Mouse (Mus musculus) kidney, adult 2 months (tissue): Measurements from ENCODE around the gene Psma6. TPM values are rescaled to one million over a fixed set of nuclear protein-coding genes. Genes with fewer than 3 reads are reported as not detected.

Experiments
- DNase-seq: peaks from one replicate; pipeline ENCODE4 v3.0.0; 2021
- H3K27ac ChIP-seq: fragments of 200-500 bp; 2 replicates; pipeline ENCODE4 v1.5.1; 2012; ENCODE audit warnings: low read depth, low read length, control low read depth, inconsistent platforms; ENCODE audit not compliant: insufficient read depth
- H3K27me3 ChIP-seq: fragments of 200-500 bp; replicated peaks from 2 replicates; pipeline ENCODE4 v1.6.1; 2012; ENCODE audit warnings: mild to moderate bottlenecking, moderate library complexity, low read length, inconsistent platforms; ENCODE audit not compliant: control insufficient read depth, insufficient read depth
- H3K36me3 ChIP-seq: fragments of 200-500 bp; 2 replicates; pipeline ENCODE4 v1.6.1; 2012; ENCODE audit warnings: mild to moderate bottlenecking, moderate library complexity, low read length, inconsistent platforms; ENCODE audit not compliant: control insufficient read depth, insufficient read depth
- H3K4me1 ChIP-seq: fragments of 200-500 bp; 2 replicates; pipeline ENCODE4 v1.6.1; 2011; ENCODE audit warnings: low read length; ENCODE audit not compliant: control insufficient read depth, insufficient read depth
- H3K4me3 ChIP-seq: fragments of 200-500 bp; 2 replicates; pipeline ENCODE4 v1.5.1; 2011; ENCODE audit warnings: mild to moderate bottlenecking, low read depth, low read length, control low read depth; ENCODE audit not compliant: insufficient read depth
- CTCF ChIP-seq: fragments of 200-500 bp; conservative IDR thresholded peaks from 2 replicates; pipeline ENCODE4 v1.5.1; 2011; ENCODE audit warnings: low read depth, mild to moderate bottlenecking, control low read depth, low read length, moderate library complexity, mixed read lengths; ENCODE audit not compliant: insufficient read depth, insufficient read length
- POLR2A ChIP-seq: fragments of 200-500 bp; IDR thresholded peaks from one replicate; pipeline ENCODE4 v1.6.1; 2011; ENCODE audit warnings: low read depth, low read length, control low read depth
- WGBS: fragments of 180-500 bp; shearing (Covaris S2); methylation state at CpG from one replicate; pipeline ENCODE4 v1.1.7; 2018; 5-methylcytosine and 5-hydroxymethylcytosine counted together
- polyA plus RNA-seq: library from polyadenylated mRNA; depleted of rRNA; stranded (reverse); fragments of >200 nt; gene quantifications from 2 replicates; pipeline ENCODE4 v1.2.3, GENCODE M21; 2012

Psma6 gene
- polyA plus RNA-seq, 1 experiment, result 80.2 TPM

DNA sequence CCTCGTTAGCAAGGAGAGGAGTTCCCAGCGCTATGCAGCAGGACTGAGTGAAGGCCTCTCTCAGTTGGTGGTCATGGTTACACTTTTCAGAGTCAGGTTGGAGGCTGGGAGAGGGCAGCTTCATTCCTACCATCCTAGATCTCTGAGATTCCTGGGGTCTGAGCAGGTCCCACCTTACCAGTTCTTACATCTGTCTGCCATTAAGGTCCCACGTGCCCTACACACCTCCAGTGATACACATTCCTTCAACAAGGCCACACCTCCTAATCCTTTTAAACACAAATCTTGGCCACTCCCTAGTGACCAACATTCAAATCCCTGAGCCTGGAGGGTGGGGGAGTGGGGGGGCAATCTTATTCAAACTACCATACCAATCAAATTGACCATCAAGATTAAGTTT lies 72.1 kb downstream of the Psma6 start:
- DNase-seq, result no peak
- Histone ChIP-seq H3K4me1 (peaks cover 4% of the 10 kb centered on the region; the same call in 1 of the 2 replicates), H3K36me3 (no peaks in the 10 kb centered on the region), H3K27me3 (no peaks in the 10 kb centered on the region), H3K27ac (no peak overlapping the region), H3K4me3 (no peak overlapping the region)
- TF ChIP-seq CTCF (no peak), POLR2A (no peak)
- 82% methylated on average over 3 of the region's 3 CpGs for WGBS

DNA sequence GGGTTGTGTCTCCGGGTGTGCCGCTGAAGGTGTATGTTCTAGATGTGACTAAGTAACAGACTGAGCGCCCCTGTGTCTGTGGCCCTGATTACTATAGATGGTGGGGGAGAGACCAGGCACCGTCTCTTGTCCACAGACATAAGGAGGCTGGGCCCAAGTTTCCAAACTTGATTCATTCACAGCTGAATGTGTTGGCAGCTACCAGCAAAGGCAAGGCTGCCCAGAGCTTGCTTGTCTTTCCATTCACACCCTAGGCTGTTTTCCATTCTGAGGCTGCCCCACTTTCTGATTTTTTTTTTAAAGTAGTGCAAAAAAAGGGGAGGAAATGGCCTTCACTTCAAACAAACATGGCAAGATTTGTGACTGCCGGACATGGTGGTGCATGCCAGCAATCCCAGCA lies 72.9 kb downstream of the Psma6 start:
- H3K27ac ChIP-seq, result no peak overlapping the region
- no peaks in the 10 kb centered on the region for H3K36me3 ChIP-seq
- H3K4me1 ChIP-seq, result peaks cover 4% of the 10 kb centered on the region; the same call in 1 of the 2 replicates
- no peak for TF ChIP-seq POLR2A
- no peak for TF ChIP-seq CTCF
- no peaks in the 10 kb centered on the region for H3K27me3 ChIP-seq
- no peak for DNase-seq
- no peak overlapping the region for H3K4me3 ChIP-seq
- WGBS, result 89% methylated on average over 5 of the region's 5 CpGs

DNA sequence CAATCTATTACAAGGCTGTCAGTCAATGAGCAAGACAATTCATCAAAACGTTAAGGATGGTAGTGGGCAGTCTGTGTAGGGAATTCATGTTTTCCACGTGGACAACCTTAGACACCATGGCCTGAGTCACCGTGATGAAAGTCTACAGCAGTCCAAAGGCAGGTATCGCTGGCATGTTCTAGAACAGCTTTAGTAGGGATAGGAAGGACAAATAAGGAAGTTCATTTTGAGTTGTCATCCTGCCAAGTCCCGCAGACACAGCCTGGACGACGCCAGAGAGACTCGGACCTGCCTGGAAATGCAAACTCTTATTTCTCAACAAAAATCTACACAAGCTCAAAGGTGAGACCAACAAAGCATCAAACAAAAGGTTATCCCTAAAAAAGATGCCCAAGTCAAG lies 75.7 kb downstream of the Psma6 start:
- WGBS, result 61% methylated on average over 8 of the region's 8 CpGs
- Histone ChIP-seq H3K4me3 (no peak overlapping the region), H3K36me3 (no peaks in the 10 kb centered on the region), H3K27ac (no peak overlapping the region), H3K27me3 (no peaks in the 10 kb centered on the region), H3K4me1 (peaks cover 2% of the 10 kb centered on the region)
- DNase-seq, result peak; percentile 40
- no peak for TF ChIP-seq CTCF
- no peak for TF ChIP-seq POLR2A

DNA sequence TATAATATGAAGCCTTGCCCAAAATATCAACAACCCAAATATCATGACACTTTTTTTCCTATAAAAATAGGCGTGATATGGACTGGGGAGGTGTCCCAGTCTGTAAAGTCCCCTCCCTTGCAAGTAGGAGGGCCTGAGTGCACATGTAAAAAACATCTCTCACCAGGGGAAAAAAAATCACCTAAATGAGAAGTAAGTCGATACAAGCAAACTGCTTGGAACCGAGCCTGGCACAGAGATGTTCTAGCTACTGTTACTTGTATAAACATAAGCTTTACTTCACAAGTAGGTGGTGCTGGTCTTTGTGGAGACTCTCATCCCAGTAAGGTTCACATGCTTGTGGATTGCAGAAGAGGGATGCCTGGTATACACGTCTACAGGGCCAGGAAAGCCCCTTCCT lies 76.9 kb downstream of the Psma6 start:
- Histone ChIP-seq H3K4me1 (peaks cover 9% of the 10 kb centered on the region), H3K27ac (no peak overlapping the region), H3K4me3 (no peak overlapping the region), H3K36me3 (no peaks in the 10 kb centered on the region), H3K27me3 (no peaks in the 10 kb centered on the region)
- no peak for DNase-seq
- no peak for TF ChIP-seq CTCF
- 50% methylated on average over 4 of the region's 4 CpGs for WGBS

DNA sequence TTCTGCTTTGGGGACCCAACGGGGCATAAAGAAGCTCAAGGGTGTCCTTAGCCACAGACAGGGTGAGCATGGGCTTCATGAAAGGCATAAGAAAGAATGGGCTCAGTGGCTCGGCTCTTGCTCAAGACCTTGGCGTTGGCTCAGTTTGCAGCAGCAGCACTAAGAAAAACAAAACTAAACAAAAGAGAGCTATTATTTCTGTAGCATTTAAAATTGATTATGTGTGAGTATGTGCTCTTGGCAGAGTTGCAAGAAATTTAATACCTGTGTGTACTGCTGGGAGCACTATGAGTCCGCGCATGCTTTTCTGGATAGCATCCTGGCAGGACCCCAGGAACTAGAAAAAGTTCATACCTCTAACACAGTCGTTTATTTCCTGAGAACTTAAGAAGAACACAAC lies 77.7 kb downstream of the Psma6 start:
- Histone ChIP-seq H3K4me1 (peaks cover 12% of the 10 kb centered on the region), H3K27ac (no peak overlapping the region)

DNA sequence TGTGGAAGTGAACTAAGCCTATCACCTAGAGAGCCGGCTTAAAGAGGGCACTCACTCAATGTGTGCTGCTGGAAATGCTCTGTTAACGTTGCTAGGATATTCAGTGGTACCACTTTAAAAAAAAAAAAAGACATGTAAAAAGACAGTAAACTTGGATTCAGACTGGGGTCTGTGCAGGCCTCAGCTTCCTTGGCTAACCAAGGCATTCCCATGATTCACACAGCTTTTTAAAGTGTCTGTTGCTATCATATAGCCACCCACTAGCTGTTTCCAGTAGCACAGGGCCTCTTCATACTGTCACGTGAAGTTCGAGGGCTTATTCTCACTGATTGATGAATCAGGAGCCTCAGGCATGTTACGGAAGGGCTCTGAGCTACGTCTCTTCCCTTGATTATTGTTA lies 78.4 kb downstream of the Psma6 start:
- Histone ChIP-seq H3K27ac (no peak overlapping the region), H3K27me3 (no peaks in the 10 kb centered on the region), H3K4me3 (no peak overlapping the region), H3K36me3 (no peaks in the 10 kb centered on the region), H3K4me1 (peaks cover 12% of the 10 kb centered on the region)
- no peak for DNase-seq
- 80% methylated on average over 6 of the region's 6 CpGs for WGBS
- no peak for TF ChIP-seq CTCF
- TF ChIP-seq POLR2A, result no peak

More for the DNA sequence above, 77.7 kb downstream of the Psma6 start:
- Histone ChIP-seq H3K27me3 (no peaks in the 10 kb centered on the region), H3K36me3 (no peaks in the 10 kb centered on the region), H3K4me3 (no peak overlapping the region)
- DNase-seq, result no peak
- WGBS, result 62% methylated on average over 6 of the region's 6 CpGs
- no peak for TF ChIP-seq CTCF
- no peak for TF ChIP-seq POLR2A

DNA sequence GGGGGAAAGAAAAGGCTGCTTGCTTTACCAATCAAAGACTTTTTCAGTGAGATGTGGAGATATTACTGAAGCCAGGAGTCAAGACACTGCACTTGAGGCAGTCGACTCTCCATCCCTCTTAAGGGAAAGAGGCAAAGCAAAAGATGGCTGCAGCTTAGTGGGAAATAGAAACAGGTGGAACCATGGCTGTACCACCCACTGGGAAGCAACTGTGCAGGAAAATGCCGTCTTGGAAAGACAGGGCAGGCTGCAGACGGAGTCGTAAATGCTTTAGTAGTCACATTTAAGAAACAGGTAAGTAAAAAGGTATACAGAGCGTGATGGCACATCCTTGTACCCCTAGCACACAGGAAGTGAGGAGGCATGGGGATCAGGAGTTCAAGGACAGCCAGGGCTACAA lies 79.1 kb downstream of the Psma6 start:
- no peak for DNase-seq
- 92% methylated on average over 5 of the region's 5 CpGs for WGBS
- Histone ChIP-seq H3K4me1 (peaks cover 12% of the 10 kb centered on the region), H3K36me3 (no peaks in the 10 kb centered on the region), H3K27ac (no peak overlapping the region), H3K27me3 (no peaks in the 10 kb centered on the region), H3K4me3 (no peak overlapping the region)
- TF ChIP-seq CTCF (no peak), POLR2A (no peak)

DNA sequence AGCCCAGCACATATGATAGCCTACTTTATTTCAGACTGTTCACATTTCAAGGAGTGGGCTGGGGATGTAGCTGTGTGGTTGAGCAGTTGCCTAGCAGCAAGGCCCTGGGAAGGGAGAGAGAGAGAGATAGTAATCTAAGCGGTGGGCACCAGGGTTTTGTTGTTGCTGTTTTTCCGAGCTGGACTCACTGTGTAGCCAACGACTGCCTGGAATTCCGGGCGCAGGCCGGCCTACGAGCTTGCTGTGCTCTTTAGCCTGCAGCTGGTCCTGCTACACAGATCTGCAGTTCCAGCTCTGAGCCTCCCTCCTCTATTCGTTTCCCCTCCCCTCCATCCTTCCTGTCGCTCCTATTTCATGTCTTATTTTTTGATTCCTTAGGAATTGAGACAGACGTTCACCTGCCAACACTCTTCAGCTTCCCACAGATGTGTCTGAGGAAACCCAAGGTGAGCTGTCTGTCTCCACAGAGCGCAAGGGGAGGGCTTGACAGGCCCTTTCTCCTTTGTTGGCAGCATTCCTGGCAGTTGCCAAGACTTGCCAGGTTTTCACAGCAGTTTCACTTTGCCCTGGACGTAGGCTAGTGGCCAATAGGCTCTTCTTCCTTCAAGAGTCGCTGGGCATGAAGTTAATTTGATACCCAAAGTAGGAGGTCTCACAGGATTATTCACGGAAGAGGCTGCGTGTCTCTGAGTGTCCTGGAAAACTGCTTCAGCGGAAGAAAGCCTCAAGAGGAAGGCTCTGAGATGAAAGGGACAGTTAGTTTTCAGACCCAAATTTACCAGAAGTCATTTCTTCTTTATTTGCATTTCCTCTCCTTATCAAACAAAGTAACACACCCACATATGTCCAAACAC lies 80.2 kb downstream of the Psma6 start:
- 3% methylated on average over 16 of the region's 16 CpGs for WGBS
- peak overlapping the region; percentile 53 for H3K27ac ChIP-seq
- no peaks in the 10 kb centered on the region for H3K36me3 ChIP-seq
- no peaks in the 10 kb centered on the region for H3K27me3 ChIP-seq
- peaks cover 12% of the 10 kb centered on the region for H3K4me1 ChIP-seq
- TF ChIP-seq POLR2A (no peak), CTCF (no peak)
- peak overlapping the region; percentile 23; the same call in 1 of the 2 replicates for H3K4me3 ChIP-seq
- DNase-seq, result peak; percentile 96
